Mouse (Mus musculus): ENCODE results near the gene Rnf208.

The Rnf208 gene

DNA sequence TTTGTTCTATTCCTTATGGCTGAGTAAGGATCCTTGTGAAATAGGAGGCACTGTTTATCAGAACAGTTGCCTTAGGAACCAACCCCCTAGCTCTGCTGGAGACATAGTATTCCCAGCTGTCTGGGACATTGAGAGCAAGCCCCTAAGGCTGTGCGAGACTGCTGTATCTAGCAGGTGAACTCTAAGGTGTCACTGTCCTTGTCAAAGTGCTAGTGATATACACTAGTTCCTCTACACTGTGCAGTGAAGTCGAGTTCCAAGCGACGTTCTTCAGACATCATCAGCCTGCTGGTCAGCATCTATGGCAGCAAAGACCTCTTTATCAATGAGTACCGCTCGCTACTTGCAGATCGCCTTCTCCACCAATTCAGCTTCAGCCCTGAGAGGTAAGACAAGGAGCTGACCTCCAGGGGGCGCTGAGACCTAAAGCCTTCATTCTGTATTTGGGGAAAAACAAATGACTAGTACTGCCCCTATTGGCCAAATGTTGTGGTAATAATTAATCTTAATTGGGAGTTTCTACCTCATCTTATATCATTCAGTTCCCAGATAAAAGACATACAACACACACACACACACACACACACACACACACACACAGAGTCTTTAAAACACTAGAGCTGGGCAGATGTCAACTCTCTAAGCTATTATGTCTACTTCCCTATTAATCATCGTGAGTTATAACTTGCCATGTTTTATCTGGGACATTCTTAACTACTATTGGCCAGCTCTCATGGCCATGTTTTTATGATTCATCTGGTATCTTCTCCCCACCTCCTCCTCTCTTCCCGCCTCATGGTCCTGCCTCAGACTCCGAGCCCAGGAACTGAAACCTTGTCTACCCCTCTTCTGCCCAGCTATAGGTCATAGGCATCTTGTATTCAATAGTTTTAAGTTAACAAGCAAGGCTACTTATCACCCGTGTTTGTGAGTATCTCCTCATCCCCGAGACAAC, 37.1 kb downstream of the Rnf208 start:
- DNase-seq (ENCODE audit: low read depth, low spot score): peak; percentile 82

DNA sequence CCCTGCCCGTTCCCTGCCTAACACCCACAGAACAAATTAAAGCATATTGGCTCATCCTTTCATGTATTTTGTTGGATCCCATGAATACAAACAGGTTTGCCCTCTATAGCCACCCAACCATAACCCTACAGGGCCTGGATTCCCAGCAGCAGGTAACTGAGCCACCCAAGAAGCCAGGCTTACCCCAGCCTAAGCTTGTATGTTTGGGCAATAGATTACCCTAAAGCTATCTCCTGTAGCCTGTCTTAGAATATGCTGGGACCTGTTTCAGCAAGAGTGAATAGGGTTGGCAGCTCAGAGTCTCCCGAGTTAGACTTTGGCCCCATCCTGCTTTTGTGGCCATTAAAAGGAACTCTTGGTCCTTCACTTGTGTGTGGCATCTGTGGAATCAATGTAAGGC, 43.5 kb downstream of the Rnf208 start:
- no peak for DNase-seq (ENCODE audit: low read depth, low spot score)

DNA sequence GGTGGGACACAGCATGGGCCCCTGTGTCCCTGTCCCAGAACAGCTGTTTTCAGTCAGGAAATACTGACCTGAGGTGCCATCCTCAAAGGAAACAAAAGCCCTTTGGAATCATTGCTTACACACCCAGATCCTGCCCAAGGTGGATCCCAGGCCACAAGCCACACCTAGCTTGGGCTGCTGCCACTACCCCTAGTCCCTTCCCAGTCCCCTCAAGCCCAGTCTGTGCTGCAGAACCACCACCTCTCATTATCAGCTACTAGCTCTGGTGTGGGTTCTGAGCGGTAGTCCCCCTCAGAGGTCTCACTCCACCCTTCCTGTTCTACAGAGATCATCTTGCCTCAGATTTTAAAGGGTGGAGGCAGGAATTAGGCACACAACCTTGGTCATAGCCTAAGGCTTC, 44.3 kb downstream of the Rnf208 start:
- no peak for DNase-seq (ENCODE audit: low read depth, low spot score)

DNA sequence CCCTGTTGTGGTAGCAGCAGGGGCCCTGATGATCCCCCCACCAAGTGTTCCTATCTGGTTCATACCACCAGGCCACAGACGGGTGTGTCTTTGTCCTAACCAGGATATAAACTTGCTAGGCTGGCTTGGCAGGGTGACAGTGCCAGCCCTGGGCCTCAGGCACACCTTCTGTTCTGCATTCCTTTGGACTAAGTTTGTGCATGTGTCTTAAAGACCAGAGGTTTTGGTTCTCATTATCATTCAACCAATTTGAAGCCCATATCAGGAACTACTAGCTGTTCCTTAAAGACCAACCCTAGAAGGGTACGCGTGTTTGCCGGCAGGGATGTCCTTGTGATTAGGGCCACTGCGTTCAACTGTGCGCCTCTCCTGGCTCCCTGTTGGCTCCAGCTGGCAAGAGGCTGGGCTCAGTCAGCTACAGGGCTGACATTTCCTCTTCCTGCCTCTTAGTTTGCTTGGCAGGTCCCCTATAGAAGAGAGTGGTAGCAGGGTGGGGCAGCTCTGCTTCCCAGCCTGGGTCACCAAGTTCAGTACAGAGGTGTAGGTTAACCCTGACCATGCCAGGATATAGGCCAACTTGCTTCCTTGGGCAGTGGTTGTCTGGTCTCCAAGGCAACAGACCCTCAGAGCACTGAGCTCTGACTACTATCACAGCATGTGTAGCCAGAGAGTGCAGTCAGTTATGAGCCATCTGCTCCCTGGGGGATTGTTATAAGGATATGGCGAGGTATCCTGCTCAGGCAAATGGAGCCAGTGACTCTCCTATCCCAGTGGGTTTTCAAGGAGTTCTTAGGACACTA, 45.0 kb downstream of the Rnf208 start:
- DNase-seq (ENCODE audit: low read depth, low spot score): no peak

DNA sequence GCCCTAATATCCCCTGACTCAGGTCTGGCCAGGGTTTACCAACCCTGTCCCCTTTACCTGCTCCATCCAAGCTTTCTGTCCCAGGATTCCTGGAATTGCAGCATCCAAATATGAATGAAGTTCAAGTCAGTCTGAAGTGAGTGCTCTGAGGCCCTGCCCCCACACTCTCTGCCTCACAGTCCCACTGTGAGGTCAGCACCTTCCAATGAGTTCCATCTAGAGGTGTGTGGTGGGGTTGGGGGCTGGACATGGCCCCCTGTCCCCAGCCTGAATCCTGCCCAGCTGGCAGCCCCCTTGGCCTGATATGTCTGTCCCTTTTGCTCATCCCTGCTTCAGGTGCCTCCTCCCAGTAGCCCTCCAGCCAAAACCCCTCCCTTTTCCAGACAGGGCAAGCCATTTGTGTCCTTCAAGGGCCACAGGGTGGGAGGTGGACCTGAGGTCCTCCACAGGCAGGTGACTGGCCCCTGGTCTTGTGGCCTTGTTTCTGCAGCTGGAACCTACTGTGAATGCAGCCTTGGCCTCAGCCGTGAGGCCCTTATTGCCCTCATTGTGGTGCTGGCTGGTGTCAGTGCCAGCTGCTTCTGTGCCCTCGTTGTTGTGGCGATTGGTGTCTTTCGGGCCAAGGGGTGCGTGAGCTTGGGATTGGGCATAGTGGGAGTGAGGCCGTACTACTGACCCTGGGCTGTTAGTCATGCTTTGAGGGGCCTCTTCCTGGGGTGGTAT, 46.0 kb downstream of the Rnf208 start, which contains the start of gene Tmem210:
TSS of gene Tmem210 (plus strand) at position 219 of the 723 bp plus-strand sequence.
- no peak for DNase-seq (ENCODE audit: low read depth, low spot score)

DNA sequence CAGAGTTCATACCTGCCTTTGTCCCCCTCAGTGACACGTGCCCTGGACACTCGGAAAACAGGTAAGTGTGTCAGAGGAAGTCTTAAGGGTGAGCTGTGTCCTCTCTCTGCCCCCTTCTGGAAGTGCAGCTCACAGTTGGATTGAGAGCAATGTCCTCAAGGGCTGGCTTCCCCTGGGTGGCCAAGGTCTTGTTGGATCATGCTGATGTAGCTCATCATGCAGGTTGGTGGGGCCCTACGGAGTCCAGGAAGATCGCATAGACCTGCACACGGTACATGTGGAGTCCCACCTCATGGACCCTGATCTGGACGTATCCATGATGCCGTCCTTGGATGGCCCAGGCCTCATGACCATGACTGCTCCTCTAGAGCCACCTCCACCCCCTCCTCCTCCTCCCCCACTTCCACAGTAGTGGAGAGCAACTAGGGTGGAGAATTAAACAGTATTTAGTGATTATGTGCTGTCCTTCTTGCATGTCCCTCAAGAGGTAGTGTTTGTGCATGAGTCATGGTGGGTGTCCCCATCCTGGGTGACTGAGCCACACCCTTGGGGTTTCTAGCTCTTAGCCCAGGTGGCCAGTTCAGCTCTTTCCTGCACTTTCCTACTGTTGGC, 46.8 kb downstream of the Rnf208 start:
- no peak for DNase-seq (ENCODE audit: low read depth, low spot score)

DNA sequence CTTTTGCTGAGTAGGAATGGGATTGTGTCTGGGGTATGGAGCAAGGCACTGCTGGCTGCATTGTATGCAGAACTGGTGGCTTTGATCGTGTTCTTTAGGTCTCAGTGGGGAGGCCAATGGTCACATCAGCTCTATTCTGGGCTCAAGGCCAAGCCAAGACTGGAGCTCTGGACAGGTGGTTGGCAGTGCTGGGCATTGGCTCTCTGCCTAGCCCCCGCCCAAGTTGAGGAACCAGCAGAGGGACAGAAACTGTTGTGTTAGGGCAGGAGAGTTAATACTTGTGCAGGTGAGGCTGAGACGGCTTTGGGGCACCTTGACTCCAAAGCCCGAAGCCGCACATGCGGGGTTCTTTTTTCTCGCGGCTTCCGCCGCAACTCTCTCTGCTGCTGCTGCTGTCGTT, 47.6 kb downstream of the Rnf208 start, which contains the start of gene Lrrc26:
TSS of gene Lrrc26 (plus strand) at position 265 of the 400 bp plus-strand sequence.
- no peak for DNase-seq (ENCODE audit: low read depth, low spot score)

DNA sequence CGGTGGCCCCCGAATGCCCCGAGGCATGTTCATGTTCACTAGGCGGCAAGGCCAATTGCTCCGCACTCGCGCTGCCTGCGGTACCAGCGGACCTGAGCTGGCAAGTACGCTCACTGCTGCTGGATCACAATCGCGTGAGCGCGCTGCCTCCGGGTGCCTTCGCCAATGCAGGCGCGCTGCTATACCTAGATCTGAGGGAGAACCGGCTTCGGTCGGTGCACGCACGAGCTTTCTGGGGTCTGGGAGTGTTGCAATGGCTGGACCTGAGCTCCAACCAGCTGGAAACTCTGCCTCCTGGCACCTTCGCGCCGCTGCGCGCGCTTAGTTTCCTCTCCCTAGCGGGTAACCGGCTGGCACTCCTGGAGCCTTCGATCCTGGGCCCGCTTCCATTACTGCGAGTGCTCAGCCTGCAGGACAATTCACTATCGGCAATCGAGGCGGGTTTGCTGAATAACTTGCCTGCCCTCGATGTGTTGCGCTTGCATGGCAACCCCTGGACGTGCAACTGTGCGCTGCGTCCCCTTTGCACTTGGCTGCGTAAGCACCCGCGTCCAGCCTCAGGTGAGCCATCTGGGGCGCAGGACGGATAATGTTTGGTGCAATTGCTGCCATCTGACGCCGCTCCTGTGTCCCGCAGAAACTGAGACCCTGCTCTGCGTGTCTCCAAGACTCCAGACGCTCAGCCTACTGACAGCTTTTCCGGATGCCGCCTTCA, 48.2 kb downstream of the Rnf208 start:
- no peak for DNase-seq (ENCODE audit: low read depth, low spot score)

DNA sequence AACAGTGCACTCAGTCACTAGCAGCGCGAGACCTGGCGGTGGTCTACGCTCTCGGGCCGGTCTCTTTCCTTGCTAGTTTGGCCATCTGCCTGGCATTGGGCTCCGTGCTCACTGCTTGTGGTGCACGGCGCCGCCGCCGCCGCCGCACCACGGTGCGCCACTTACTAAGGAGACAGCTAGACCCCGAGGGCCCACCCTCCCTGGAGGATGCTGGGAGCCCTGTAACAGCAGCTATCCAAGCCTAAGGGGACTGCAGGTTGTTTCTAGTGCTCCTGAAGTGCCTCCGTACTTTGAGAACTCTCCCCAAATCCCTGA, 48.7 kb downstream of the Rnf208 start:
- DNase-seq (ENCODE audit: low read depth, low spot score): no peak

DNA sequence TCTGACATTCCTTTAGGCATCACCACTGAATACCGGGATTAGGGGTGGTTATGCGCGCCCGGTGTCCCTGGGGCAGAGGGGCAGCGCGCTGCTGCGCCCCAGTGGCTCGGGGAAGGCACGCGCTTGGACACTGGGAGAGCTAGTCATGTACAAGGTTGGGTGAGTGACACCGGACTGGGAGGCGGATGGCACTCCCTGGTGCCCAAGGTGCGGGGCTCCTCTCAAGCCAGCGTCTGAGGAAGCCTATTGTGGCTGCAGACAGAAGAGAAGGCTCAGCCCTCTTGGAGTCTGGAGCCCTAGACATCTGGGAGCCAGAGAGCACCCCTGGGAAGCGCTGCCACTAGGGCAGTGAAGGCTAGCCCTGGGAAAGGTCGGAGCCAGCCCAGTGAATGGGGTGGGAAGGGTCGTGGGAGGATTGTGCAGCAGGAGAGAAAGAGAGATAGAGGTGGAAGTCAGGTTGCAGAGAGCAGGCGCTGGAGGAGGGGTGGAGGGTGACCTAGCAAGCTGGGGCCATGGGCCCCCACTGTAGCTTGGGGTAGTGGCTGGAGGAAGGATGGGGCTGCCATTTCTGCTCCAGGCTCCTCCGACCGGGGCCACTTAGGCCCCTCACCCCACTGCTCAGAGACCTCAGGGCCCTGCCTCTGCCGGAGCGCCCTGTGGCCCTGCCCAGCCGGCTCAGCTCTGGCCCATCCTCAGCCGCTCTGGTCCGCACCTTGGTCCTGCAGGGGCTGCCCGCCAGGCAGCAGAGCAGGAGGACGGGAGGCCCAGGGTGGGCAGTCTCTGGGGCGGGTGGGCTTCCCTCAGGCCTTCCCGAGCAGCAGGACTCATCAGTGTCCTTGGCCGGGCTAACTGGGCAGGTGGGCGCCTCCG, 49.4 kb downstream of the Rnf208 start:
- no peak for DNase-seq (ENCODE audit: low read depth, low spot score)

DNA sequence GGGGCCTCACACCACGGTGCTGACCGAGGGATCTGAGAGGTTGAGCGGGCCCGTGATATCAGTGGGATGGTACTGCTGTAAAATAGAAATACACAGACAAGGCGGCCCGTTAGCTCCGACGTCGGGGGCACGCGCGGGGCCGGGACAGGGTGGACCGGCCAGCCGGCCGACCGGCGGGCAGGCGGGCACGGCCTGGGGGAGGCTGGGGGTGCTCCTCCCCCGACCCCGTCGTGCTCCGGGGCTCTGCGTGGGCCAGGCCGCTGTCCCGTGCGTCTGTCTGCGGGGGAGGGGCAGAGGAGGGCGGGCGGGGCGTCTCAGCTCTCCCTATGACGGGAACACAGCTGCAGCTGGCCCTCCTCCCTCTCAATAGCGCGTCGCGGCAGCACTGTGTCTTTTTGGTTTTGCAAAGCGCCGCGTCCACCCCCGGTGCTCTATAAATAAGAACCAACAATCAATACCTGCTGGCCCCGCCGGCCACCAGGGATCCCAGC, 50.0 kb downstream of the Rnf208 start:
- no peak for DNase-seq (ENCODE audit: low read depth, low spot score)

DNA sequence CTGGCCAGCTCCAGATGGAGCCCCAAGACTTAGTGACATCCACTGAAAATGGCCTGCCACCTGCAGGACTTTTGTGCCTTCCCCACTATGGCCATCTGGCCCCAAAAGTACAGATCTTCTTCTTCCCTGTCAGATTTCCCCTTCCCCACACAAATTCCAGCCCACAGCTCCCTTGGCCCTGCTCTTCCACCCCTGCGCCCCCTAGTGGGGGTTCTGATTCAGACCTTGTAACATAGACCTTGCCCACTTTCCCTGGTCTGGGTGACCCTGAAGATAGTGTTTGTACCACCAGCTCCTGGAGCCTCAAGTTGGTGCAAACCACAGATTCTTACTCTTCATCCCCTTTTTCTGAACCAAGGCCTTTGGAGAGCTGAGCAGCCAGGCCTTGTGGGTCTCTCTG, 50.8 kb downstream of the Rnf208 start:
- peak; percentile 85 for DNase-seq (ENCODE audit: low read depth, low spot score)

DNA sequence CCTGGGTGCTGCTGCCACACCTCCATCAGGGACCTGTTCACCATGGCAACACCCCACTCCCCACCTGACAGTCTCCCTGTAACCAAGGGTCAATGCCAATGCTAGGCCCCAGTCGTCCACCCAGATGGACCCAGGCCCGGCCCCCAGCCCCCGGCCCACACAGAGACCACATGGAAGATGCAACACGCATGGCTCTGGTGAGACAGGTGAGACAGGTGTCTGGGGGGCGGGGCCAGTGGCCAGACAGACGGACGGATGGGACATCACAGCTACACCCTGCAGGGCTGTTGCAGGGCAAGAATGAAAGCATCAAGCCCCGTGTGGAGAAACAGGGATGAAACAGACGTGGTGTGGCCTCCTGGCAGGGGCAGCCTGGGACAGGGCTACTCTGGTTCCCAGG, 51.7 kb downstream of the Rnf208 start:
- DNase-seq (ENCODE audit: low read depth, low spot score): no peak

All from mesoderm, embryonic 11.5 days (tissue).